Mouse (Mus musculus) liver, postnatal 0 days (tissue): Measurements from ENCODE around the gene Mlx. TPM values are rescaled to one million over a fixed set of nuclear protein-coding genes. Genes with fewer than 3 reads are reported as not detected.

ENCODE experiments used
- ATAC-seq: fragments of 200-750 bp; cut with Nextera tagmentation; 2 replicates; pipeline ENCODE4 v1.8.0; 2017; ENCODE audit warnings: mild to moderate bottlenecking, moderate library complexity
- DNase-seq: peaks from one replicate; pipeline ENCODE4 v3.0.0-alpha.2; 2016
- H3K27ac ChIP-seq: fragments of 300-500 bp; sonication (generic); 2 replicates; pipeline ENCODE4 v1.5.1; 2014; ENCODE audit warnings: antibody characterized with exemption, moderate library complexity, mild to moderate bottlenecking, low read depth
- H3K27me3 ChIP-seq: fragments of 300-500 bp; sonication (generic); 2 replicates; pipeline ENCODE4 v1.6.1; 2014; ENCODE audit warnings: low read length, control low read depth, mixed read lengths; ENCODE audit not compliant: insufficient read depth
- H3K36me3 ChIP-seq: fragments of 300-500 bp; sonication (generic); replicated peaks from 2 replicates; pipeline ENCODE4 v1.6.1; 2014; ENCODE audit warnings: mild to moderate bottlenecking, control low read depth, low read length, moderate library complexity, mixed read lengths; ENCODE audit not compliant: insufficient read depth
- H3K4me1 ChIP-seq: fragments of 300-500 bp; sonication (generic); 2 replicates; pipeline ENCODE4 v1.6.1; 2014; ENCODE audit warnings: antibody characterized with exemption, mild to moderate bottlenecking, control low read depth; ENCODE audit not compliant: insufficient read depth
- H3K4me2 ChIP-seq: fragments of 300-500 bp; sonication (generic); 2 replicates; pipeline ENCODE4 v1.6.1; 2014; ENCODE audit warnings: low read depth, mild to moderate bottlenecking, low read length, moderate library complexity, mixed read lengths
- H3K4me3 ChIP-seq: fragments of 300-500 bp; sonication (generic); 2 replicates; pipeline ENCODE4 v1.5.1; 2014; ENCODE audit warnings: low read depth, low read length
- H3K9ac ChIP-seq: fragments of 300-500 bp; sonication (generic); replicated peaks from 2 replicates; pipeline ENCODE4 v1.6.1; 2014; ENCODE audit warnings: mild to moderate bottlenecking, moderate library complexity
- H3K9me3 ChIP-seq: fragments of 300-500 bp; sonication (generic); 2 replicates; pipeline ENCODE4 v1.6.1; 2016; ENCODE audit warnings: mild to moderate bottlenecking, control low read depth, low read length, mixed read lengths
- CTCF ChIP-seq: sonication (generic); IDR thresholded peaks from 2 replicates; pipeline ENCODE4 v1.5.1; 2016; ENCODE audit warnings: antibody characterized with exemption, low read depth
- EP300 ChIP-seq: IDR thresholded peaks from 2 replicates; pipeline ENCODE4 v1.6.1; 2016; ENCODE audit warnings: antibody characterized with exemption, low read depth, mild to moderate bottlenecking
- WGBS: fragments of 180-500 bp; shearing (Covaris S2); extraction: QIAGEN DNeasy Blood & Tissue Kit; methylation state at CpG from one replicate; pipeline ENCODE4 v1.1.7; 2014; ENCODE audit not compliant: insufficient replicate concordance; 5-methylcytosine and 5-hydroxymethylcytosine counted together
- polyA plus RNA-seq: library from polyadenylated mRNA; unstranded; fragments of >200 nt; fragmentation: Nextera tagmentation; extraction: Ambion mirVana; gene quantifications from 2 replicates; pipeline ENCODE4 v1.2.1, GENCODE M21; 2015

Gene Mlx
- polyA plus RNA-seq, 1 experiment from 2014 or later: 24.1 TPM

DNA sequence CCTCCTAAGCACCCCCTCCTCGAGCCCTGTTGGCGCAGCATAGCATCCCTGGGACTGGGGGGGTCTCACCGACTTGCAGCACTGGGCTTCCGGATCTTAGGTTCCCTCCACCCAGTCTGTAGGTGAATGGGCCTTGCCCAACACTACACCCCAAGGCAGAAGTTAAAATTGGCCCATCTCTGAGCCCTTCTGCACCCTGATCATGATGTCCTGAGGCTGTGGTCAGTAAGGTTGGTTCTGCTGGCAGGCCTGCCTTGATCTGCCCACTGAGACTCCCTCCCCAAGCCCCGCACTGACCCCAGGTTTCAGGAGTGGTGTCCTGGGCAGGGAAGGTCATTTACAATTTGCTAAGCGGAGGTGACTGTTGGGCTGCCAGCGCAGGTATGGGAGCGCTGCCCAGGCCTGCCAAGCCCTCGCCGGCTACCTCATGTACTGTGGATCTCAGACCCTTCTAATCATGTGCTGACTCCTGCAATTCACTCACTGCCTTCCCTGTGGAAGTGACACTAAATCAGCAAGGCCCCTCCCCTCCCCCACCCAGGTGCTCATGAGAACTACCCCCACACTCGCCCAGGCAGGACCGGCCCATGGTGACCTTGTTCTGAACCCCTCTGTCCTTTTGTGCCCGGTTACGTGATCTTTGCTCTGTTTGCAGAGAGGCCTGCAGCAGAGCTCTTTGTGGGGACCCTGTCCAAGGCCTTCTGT is 24.0 kb upstream of the Mlx start:
- Histone ChIP-seq H3K9me3 (no peaks in the 10 kb centered on the region), H3K9ac (peak overlapping the region; percentile 58), H3K4me1 (peaks cover 50% of the 10 kb centered on the region), H3K4me3 (0 out of 2 replicates have a peak overlapping the region, but pooled peaks have one; percentile 1), H3K4me2 (peak overlapping the region; percentile 58), H3K27me3 (no peaks in the 10 kb centered on the region), H3K27ac (peak overlapping the region; percentile 98), H3K36me3 (peaks cover 22% of the 10 kb centered on the region)
- DNase-seq: peak; percentile 72
- TF ChIP-seq CTCF (no peak), EP300 (no peak)
- 53% methylated on average over 14 of the region's 14 CpGs for WGBS
- no peak for ATAC-seq

DNA sequence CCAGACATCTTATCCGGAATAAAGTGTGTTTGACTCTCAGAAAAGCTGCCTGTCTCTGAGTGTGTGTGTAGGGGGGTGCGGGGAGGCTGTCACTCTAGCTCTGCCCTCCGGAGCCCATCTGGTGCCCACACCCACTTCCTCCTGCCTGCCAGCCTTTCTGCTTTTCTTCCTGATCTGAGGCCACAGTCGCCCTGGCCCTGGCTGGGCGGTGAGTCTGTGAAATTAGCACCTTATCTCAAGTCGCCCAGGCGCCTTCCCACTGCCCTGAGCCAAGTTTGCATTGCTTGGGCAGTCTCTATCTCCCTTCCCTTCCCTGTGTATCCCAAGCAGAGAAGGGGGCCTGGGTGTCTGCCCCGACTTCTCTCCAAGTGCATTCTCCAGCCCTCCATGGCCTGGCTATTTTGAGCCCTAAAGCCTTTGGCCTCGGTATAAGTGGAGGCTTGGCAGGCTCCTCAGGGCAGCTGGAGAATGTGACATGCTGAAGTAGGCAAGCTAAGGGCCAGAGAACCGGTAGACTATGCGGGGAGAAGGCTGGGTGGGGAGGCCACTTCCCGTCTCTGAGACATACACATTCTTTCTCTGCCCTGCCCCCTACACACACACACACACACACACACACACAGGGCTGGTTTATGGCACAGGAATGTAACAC is 23.3 kb upstream of the Mlx start:
- peak; percentile 93 for TF ChIP-seq EP300
- no peak for TF ChIP-seq CTCF
- DNase-seq (peak; percentile 87), ATAC-seq (peak; percentile 93)
- Histone ChIP-seq H3K4me1 (peaks cover 50% of the 10 kb centered on the region), H3K9ac (peak overlapping the region; percentile 58), H3K27me3 (no peaks in the 10 kb centered on the region), H3K9me3 (no peaks in the 10 kb centered on the region), H3K36me3 (peaks cover 16% of the 10 kb centered on the region), H3K4me3 (peak overlapping the region; percentile 1; the same call in 1 of the 2 replicates), H3K27ac (peak overlapping the region; percentile 98), H3K4me2 (peak overlapping the region; percentile 58)
- 3% methylated on average over 12 of the region's 12 CpGs for WGBS

DNA sequence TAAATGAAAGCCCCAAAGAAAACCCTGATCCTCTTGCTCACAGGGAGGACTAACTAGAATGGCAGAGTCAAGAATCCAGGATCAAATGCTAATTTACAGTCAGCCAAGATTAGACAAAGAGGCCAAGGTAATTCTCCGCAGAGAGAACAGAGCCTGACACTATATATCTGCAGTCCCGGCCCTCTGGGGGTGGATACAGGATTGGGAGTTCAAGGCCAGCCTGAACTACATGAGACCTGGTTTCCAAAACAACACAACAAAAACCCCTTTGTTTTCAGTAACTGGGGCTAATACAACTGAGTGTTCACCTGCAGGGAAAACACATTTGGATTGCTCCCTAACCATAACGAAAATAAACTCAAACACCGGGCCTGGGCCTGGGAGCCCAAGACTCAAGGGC is 22.6 kb upstream of the Mlx start:
- DNase-seq (no peak), ATAC-seq (no peak)
- H3K36me3 ChIP-seq: peaks cover 11% of the 10 kb centered on the region
- H3K27me3 ChIP-seq: no peaks in the 10 kb centered on the region
- peak overlapping the region; percentile 58 for H3K4me2 ChIP-seq
- TF ChIP-seq CTCF: no peak
- TF ChIP-seq EP300: no peak
- H3K4me1 ChIP-seq: peaks cover 53% of the 10 kb centered on the region
- H3K9ac ChIP-seq: peak overlapping the region; percentile 58; the same call in 1 of the 2 replicates
- H3K4me3 ChIP-seq: no peak overlapping the region
- H3K27ac ChIP-seq: peak overlapping the region; percentile 98
- no peaks in the 10 kb centered on the region for H3K9me3 ChIP-seq
- 66% methylated on average over 4 of the region's 4 CpGs for WGBS

DNA sequence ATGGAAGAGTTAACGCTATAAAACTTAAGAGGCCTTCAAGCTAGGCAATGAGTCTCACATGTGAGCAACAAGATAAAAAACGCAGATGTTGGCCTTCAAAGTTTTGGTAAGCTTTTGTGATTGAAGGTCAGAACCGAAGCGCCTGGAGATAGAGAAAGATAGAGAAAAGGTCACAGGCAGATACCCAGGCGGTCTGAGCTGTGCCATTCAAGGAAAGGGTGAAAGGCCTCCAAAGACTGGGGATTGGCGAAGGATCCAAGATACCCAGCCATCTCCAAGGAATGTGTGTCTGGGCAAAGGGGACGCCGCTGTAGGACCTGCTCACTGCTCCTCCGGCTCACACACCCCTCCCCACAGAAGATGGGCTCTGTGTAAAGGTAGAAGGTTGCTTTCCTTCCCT is 22.1 kb upstream of the Mlx start:
- WGBS: 68% methylated on average over 9 of the region's 9 CpGs
- TF ChIP-seq EP300 (no peak), CTCF (no peak)
- Histone ChIP-seq H3K9me3 (no peaks in the 10 kb centered on the region), H3K4me1 (peaks cover 54% of the 10 kb centered on the region), H3K4me3 (no peak overlapping the region), H3K27me3 (no peaks in the 10 kb centered on the region), H3K9ac (no peak overlapping the region), H3K27ac (peak overlapping the region; percentile 98), H3K4me2 (no peak overlapping the region), H3K36me3 (peaks cover 11% of the 10 kb centered on the region)
- ATAC-seq: no peak
- no peak for DNase-seq

DNA sequence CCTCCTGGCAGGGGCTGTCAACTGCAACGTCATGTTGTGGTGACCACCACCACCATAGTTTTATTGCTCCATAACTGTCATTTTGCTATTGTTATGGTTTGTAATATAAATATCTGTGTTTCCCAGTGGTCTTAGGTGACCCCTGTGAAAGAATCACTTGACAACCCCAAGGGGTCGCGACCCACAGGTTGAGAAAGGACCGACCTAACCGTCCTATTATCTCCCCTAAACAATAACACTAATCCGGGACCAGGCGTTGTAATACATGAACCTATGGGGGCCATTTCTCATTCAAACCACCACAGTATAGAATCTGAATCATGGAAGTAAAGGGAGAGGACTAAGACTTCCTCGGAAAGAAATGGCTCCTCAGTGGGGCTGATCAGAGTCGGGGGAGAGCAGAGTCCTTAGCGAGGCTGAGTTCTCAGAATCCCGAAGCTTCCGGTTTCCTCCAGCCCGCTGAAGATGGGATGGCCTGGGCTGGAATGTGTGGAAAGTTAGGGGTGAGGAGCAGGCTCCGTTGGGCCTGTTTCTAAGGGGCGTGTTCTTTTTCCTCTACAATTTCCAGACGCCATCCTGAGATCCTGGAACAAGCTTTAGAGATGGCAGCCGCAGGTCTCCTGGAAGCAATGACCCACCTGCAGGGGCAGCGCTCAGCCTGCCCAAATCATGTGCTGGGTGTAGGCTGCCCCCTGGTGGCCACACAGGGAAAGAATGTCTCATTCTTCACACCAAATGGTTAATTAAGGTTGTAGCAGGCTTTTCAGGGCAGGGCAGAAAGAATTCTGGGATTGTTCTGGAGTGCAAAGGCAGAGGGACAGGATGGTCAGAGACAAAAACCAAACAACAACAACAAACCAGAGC is 20.3 kb upstream of the Mlx start:
- peaks cover 59% of the 10 kb centered on the region for H3K4me1 ChIP-seq
- peak overlapping the region; percentile 33 for H3K4me3 ChIP-seq
- no peaks in the 10 kb centered on the region for H3K27me3 ChIP-seq
- TF ChIP-seq EP300 (peak; percentile 13; the same call in 1 of the 2 replicates), CTCF (peak; percentile 99)
- peak overlapping the region; percentile 47; the same call in 1 of the 2 replicates for H3K9ac ChIP-seq
- peak overlapping the region; percentile 98 for H3K27ac ChIP-seq
- no peak for ATAC-seq
- WGBS: 19% methylated on average over 18 of the region's 18 CpGs
- H3K36me3 ChIP-seq: peaks cover 11% of the 10 kb centered on the region
- H3K4me2 ChIP-seq: peak overlapping the region; percentile 74
- no peaks in the 10 kb centered on the region for H3K9me3 ChIP-seq
- peak; percentile 89 for DNase-seq
